Mouse (Mus musculus) megakaryocyte-erythroid progenitor cell, adult 5-6 weeks (primary cell): Measurements from ENCODE around the gene Tmed11. TPM values are rescaled to one million over a fixed set of nuclear protein-coding genes. Genes with fewer than 3 reads are reported as not detected.
"Not testable (repeated sequence)": the region's sequence is repeated elsewhere in the genome, so short reads cannot be mapped to it uniquely, and the experiment has no call there.

Experiments used
- ATAC-seq: replicated peaks from 2 replicates; pipeline ENCODE4 v1.8.0; 2016; ENCODE audit warnings: mild to moderate bottlenecking, inconsistent platforms; ENCODE audit not compliant: severe bottlenecking, poor library complexity, low FRiP score, low TSS enrichment
- total RNA-seq, 2 experiments: library from RNA; stranded (forward) in 1 of 2; stranded (reverse) in 1 of 2; fragments of 200-1000, 215-1000 nt in 1 of 2; fragments of >200 nt in 1 of 2; fragmentation: Nextera tagmentation in 1 of 2; gene quantifications; 2 replicates each; pipeline ENCODE4 v1.2.3; 2014 to 2017

The Tmed11 gene
- total RNA-seq (2014; fragmentation: Nextera tagmentation) (not detected in 2 replicates), total RNA-seq (2017) (not detected in 2 replicates)

DNA sequence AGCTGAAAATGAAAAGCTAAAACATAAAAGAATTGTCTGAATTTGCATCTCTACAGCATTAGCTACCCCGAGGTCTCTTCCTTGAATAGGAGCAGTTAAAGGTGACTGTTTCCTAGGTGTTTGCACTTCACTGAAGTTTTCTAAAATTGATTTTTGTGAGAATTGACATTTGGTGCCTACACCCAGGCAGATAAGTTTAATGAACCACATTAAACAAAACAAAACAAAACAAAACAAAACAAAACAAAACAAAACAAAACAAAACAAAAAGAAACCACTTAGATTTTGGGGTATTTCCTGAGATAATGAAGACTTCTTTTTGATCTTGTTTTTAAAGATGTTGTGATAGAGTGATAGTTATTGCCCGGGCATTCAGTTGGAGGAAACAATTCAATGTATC lies at the start of gene Tmed11:
Gene Tmed11, minus strand, starts transcription at position 101 of the 400 bp plus-strand sequence.
- ATAC-seq, result not testable (repeated sequence)

GRCm38 (mm10) chr5:108836156-108836555 lies 41.0 kb upstream of the Tmed11 start:
- 0 out of 2 replicates have a peak, but pooled peaks have one; percentile 63 for ATAC-seq

- no peak for ATAC-seq
Measured at GRCm38 (mm10) chr5:108823276-108823675, 28.1 kb upstream of the Tmed11 start.

GRCm38 (mm10) chr5:108808750-108809149 lies 13.6 kb upstream of the Tmed11 start, which contains the start of gene Vmn2r8:
Gene Vmn2r8, minus strand, starts transcription at chr5:108808850.
- ATAC-seq, result not testable (repeated sequence)

GRCm38 (mm10) chr5:108803646-108804045 lies 8.5 kb upstream of the Tmed11 start:
- no peak for ATAC-seq

DNA sequence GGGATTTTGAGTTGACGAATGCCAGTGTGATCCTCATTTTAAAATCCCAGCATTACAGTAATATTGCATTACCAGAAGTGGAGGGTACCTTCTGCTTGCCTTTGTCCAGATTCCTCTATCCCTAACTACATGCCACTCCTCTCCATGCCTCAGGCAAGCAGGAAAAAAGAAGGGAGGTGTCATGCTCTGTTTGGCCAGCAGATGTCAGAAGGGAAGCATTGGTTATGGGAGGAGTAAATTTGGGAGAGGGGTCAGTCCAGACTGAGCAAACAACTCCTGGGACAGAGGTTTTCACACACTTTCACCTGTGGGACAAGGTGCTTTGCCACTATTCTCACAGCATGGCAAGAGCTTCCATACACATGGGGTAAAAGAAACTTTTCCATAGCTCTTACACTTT lies 4.8 kb downstream of the Tmed11 start:
- not testable (repeated sequence) for ATAC-seq

GRCm38 (mm10) chr5:108774630-108775306 lies 20.4 kb downstream of the Tmed11 start, which contains the start of gene Rnf212:
Gene Rnf212, minus strand, starts transcription at chr5:108774982.
- ATAC-seq, result no peak

DNA sequence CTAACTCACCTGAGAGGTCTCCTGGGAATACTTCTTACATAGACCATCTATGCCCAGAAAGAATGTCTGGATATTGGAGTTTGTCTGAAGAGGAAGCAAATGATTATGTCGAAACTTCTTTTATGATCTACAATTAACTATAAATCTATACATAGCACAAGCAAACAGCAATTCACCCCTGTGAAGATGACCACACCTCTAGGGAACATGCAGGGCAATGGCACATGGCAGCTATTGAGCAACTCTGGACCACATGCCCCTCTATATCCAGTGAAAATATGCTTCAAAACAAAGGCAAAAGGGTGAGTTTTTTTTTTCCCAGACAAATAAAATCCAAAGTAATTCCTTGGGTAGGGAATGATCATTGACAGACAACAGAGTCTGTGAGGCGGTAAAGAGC lies 35.2 kb downstream of the Tmed11 start:
- ATAC-seq, result no peak

- ATAC-seq, result peak; percentile 80
Measured at GRCm38 (mm10) chr5:108758396-108758795, 36.8 kb downstream of the Tmed11 start.

DNA sequence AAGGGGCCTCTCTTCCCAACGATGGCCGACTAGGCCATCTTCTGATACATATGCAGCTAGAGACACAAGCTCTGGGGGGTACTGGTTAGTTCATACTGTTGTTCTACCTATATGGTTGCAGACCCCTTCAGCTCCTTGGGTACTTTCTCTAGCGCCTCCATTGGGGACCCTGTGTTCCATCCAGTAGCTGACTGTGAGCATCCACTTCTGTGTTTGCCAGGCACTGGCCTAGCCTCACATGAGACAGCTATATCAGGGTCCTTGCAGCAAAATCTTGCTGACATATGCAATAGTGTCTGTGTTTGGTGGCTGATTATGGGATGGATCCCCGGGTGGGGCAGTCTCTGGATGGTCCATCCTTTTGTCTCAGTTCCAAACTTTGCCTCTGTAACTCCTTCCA lies 43.9 kb downstream of the Tmed11 start:
- not testable (repeated sequence) for ATAC-seq

GRCm38 (mm10) chr5:108750328-108751210 lies 44.6 kb downstream of the Tmed11 start:
- ATAC-seq, result peak; percentile 63; the same call in 1 of the 2 replicates

GRCm38 (mm10) chr5:108744629-108745028 lies 50.5 kb downstream of the Tmed11 start:
- no peak for ATAC-seq

DNA sequence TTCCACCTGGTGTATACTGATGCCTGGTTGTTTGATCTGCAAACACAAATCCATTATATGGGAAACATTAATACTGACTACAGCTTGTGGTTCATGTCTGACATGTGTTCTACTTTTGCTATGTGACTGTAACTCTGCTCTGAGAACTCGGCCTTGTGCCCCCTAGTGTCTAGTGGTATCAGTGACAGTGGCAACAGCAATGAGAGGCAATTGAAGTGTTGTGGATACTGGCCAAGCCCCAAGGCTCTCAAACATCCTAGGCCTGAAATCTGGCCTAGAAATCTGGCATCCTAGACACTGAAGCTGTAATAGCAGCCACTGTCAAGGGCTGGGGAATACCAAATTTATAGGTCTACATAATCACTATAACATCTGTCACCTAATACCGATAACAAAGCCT lies 51.3 kb downstream of the Tmed11 start:
- ATAC-seq, result peak; percentile 85

GRCm38 (mm10) chr5:108742596-108742995 lies 52.6 kb downstream of the Tmed11 start:
- no peak for ATAC-seq

GRCm38 (mm10) chr5:108741844-108742243 lies 53.3 kb downstream of the Tmed11 start:
- ATAC-seq, result no peak

- no peak for ATAC-seq
Measured at GRCm38 (mm10) chr5:108727425-108727824, 67.7 kb downstream of the Tmed11 start.
